Mouse (Mus musculus) urinary bladder, postnatal 14 days (tissue): Measurements from ENCODE around the gene Zgpat.
A peak's percentile ranks its signal among the peaks of the same experiment; 100 is the strongest.

Experiments used
- DNase-seq: peaks from one replicate; pipeline ENCODE4 v3.0.0; 2021; ENCODE audit warnings: low spot score

Zgpat gene

DNA sequence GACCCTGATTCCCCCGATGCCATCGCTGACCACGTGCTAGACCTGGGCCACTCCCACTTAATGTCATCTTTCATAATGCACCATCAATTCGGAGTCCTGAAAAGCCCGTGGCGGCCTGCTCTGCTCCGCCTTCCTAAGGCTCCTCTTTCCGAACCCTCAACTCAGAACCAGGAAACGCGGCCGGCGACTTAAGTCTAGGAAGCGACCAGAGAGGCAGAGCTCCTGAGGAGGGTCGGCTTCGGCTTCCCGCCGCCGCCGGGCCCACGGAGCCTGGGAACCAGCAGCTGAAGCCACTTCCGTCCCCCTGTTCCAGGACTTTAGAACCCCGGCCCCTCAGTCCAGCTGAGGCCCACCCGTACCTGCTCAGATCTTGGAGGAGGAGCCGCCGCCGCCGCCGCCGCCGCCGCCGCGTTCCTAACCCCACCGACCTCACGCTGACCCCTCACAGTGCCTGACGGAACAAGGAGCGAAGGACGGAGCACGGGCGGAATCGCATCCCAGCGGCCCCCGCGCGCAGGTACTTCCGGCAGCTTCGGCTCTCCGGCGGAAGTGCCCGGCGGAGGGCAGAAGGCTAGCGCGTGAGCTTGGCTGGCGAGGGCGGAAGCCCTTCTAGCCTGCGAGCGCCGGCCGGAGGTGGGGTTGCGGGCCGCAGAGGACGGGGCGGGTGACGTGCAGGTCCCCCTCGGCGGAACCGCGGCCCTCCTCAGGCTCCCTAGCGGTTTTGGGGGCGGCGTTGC lies at the start of gene Zgpat, which contains the start of gene Arfrp1:
Zgpat (plus strand) TSS at position 69 of the 737 bp plus-strand sequence.
Arfrp1 (minus strand) TSS at position 545 of the 737 bp plus-strand sequence.
- peak; percentile 87 for DNase-seq

DNA sequence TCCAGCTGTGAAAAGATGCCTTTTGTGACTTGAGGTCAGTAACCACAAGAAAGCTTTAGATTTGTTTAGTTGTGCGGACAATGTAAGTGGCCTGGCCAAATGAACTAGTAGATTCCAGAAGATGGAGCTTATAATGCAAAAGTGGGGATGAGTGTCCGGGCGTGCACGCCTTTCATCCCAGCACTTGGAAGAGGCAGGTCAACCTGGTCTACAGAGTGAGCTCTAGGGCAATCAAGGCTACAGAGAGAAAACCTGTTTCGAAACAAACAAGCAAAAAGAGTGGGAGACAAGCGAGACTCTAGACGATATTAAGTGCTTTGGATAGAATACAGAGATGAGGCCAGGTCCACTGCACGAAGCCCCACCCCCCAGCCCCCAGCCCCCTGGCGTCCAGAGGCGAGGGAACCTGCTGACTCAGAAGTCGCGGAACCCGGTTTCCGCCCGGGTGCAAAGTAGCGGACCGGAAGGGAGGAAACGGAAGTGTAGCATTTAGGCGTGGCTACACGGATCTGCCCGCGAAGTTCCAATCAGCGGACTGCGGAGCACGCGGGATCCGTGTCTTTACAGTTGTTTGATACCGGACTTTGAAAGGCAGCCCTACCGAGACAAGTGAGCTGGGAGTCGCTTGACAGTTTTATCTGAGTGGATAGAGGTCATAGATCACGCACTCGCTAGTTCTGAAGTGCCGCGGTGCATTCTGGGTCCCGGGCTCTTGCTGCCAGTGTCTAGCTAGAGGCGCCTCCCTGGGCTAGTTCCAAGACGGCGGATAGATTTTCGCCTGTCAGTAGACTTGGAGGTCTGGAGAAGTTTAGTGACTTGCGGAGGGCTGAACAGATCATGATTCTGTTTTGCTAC lies 45.3 kb upstream of the Zgpat start, which contains the start of gene Rtel1:
Rtel1 (plus strand) TSS at position 492 of the 855 bp plus-strand sequence.
- DNase-seq, result peak; percentile 84

DNA sequence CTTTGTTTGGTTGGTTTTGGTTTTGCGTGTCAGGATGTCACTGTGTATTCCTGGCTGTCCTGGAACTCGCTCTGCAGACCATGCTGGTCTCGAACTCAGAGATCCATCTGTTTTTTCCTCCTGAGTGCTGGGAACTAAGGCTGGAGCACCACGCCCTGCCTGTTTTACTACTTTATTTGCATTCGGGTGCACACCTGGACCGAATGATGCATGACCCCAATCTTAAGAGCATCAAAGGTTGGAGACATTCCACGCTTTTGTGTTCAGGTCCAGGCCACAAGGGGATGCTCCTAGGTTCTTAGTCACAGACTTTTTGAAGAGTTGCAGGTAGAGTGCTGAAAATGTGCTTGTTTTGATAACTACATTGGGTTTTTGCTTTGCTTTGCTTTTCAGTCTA lies 44.6 kb upstream of the Zgpat start:
- no peak for DNase-seq

- no peak for DNase-seq
Measured at GRCm38 (mm10) chr2:181322136-181322535, 42.6 kb upstream of the Zgpat start.

DNA sequence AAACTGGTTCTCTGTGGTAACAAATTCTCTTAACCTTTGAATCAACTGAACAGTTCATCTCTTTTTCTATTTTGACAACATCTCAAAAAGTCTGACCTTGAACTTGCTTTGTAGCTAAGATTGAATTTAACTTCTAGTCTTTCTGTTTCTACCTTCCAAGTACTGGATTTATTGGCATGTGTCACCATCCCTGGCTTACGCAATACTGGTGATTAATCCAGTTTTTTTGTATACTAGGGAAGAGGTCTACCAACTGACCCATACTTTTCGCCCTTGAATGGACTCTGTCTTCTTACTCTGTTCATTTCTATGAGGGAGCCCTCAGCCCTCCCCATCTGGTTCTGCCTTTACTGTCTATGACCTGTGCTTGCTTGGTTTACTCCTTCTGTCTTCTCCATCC lies 38.6 kb upstream of the Zgpat start:
- DNase-seq, result no peak

DNA sequence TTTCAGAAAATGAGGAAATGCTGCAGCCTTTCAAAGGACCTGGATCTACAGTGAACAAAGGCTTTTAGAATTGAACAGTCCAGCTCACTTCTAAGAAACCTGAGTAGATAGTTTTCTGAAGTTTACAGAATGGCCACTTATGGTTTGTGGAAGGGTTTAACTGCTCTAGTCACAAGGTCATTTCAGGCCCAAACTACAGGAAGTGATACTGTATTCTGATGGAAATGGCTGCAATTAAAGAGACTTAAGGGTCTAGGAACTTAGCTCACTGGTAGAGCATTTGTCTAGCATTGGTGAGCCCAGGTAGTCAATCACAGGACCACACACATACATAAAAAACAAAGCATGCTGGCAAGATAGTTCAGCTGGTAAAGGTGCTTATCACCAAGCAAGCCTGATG lies 32.2 kb upstream of the Zgpat start:
- DNase-seq, result no peak

- DNase-seq, result peak; percentile 68
Measured at GRCm38 (mm10) chr2:181334023-181334422, 30.7 kb upstream of the Zgpat start.

DNA sequence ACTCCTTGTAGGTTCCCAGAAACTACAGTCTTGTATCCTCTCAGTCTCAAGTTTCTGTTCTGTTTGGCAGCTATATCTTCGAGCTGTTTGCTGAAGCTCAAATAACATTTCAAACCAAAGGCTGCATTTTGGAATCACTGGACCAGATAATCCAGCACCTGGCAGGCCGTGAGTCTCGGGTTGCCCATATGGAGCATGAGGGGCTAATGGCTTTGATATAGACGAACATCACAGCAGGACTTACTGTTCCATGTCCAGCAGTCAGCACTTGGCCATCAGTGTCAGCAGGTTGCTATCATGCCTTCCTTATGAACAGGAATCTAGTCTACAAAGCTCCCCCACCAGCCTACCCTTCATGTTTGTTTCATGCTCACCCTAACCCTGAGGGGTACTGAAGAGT lies 24.3 kb upstream of the Zgpat start:
- no peak for DNase-seq

DNA sequence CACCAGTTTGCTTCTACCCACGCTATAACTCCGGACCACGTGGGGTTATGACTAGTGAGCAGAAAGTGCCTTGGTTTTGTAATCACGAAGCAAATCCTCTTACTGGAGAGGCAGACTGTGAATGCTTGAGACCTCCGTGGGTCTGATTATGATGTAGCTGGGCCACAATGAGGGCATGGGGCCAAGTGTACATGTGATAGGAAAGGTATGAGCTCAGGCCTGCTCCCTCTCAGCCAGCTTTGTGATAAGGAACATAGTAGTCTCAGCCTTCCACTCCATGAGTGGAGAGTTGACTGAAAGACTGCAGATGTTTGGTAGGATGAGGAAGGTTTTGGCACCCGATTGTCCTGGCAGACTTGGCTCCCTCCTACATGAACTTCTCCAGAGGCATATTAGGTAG lies 22.0 kb upstream of the Zgpat start:
- DNase-seq, result no peak

- DNase-seq, result no peak
Measured at GRCm38 (mm10) chr2:181356780-181357179, 7.9 kb upstream of the Zgpat start.

GRCm38 (mm10) chr2:181363946-181364345 lies 782 bp upstream of the Zgpat start:
- DNase-seq, result no peak

- DNase-seq, result no peak
Measured at GRCm38 (mm10) chr2:181364487-181364859, 255 bp upstream of the Zgpat start.

DNA sequence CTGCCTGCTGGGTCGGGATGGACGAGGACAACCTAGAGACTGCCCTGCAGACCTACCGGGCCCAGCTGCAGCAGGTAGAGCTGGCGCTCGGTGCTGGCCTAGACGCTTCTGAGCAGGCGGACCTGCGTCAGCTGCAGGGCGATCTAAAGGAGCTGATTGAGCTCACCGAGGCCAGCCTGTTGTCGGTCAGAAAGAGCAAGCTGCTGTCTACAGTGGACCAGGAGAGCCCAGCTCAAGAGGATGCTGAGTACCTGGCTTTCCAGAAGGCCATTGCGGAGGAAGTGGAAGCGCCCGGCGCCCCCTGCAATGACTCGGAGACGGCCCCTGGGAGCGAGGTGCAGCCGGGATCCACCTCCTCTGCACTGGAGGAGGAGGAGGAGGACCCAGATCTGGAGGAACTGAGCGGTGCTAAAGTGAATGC lies 937 bp downstream of the Zgpat start:
- DNase-seq, result no peak

DNA sequence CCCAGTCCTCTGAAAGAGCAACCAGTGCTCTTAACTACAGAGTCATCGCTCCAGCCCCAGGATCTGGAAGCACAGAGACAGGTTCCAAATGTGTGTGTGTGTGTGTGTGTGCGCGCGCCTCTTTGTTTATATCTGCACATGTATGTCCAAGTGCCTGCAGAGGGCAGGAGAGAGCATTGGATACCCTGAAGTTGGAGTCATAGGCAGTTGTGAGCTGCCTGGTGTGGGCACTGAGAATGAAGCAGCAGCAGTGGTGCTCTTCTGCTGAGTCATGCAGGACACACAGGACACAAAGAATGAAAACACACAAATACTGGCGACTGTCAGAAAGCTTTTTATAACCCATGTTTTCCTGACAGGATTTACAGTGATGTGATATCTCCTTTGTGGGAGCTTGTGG lies 5.3 kb downstream of the Zgpat start:
- DNase-seq, result no peak

DNA sequence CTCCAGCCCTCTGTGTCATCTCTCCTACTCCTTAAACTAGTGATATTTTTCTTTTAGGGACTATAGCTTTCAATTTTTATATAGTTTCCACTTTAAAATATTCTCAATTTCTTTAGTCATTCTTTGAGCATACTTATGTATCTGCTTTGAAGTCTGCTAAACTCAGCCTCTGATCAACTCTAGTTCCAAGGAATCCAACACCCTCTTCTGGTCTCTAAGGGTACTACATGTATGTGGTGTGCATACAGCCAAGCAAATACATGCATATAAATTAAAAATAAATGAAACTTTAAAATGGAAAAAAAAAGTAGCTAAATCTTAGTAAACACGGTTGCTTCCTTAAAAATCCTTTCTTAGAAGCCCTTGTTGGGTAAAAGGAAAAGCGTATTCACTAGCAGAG lies 11.1 kb downstream of the Zgpat start:
- DNase-seq, result no peak

- no peak for DNase-seq
Measured at GRCm38 (mm10) chr2:181377230-181377629, 12.5 kb downstream of the Zgpat start.

GRCm38 (mm10) chr2:181378701-181379100 lies 14.0 kb downstream of the Zgpat start:
- DNase-seq, result no peak

DNA sequence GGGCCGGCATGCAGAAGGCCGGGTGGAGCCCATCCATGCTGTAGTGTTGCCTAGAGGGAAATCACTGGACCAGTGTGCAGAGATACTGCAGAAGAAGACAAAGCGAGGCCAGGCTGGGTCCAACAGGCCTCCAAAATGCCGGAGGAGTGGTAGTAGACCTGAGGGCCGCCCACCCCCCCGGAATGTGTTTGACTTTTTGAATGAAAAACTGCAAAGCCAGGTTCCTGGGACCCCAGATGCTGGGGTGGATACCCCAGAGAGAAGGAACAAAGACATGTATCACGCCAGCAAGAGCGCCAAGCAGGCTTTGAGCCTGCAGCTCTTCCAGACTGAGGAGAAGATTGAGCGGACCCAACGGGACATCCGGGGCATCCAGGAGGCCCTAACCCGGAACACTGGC lies 15.1 kb downstream of the Zgpat start, which contains the start of gene Lime1:
Lime1 (plus strand) TSS at position 301 of the 400 bp plus-strand sequence.
- DNase-seq, result no peak

DNA sequence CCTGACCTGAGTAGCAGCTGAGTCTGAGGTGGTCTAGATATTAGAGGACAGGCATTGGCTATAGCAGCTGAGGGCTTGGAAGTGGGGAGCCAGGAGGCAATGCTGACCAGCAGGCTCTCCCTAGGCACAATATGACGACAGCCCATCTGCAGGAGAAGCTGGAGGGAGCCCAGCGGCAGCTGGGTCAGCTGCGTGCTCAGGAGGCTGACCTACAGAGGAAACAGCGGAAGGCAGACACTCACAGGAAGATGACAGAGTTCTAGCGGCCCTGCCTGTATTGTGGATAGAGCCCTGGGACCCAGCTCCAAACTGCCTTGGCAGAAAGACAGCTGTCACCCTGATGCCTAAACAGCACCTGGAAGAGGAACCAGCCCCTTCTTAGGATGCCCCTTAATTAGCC lies 15.5 kb downstream of the Zgpat start:
- no peak for DNase-seq

GRCm38 (mm10) chr2:181381107-181381506 lies 16.4 kb downstream of the Zgpat start:
- DNase-seq, result no peak

- no peak for DNase-seq
Measured at GRCm38 (mm10) chr2:181381631-181382306, 17.0 kb downstream of the Zgpat start.

- no peak for DNase-seq
Measured at GRCm38 (mm10) chr2:181384463-181384862, 19.7 kb downstream of the Zgpat start.
